Mouse (Mus musculus) cerebellum, postnatal 36 days (tissue): ENCODE measurements around the gene Rnf157.
"Not testable (repeated sequence)": the region's sequence is repeated elsewhere in the genome, so short reads cannot be mapped to it uniquely, and the experiment has no call there.

Experiments
- DNase-seq, 2 experiments: peaks; one replicate each; pipeline ENCODE4 v3.0.0; 2021 to 2022; ENCODE audit warnings: mixed read lengths in 2 of 2

Rnf157 gene

GRCm38 (mm10) chr11:116416196-116416943 lies 3.5 kb upstream of the Rnf157 start:
- no peak for DNase-seq

GRCm38 (mm10) chr11:116413631-116414022 lies 795 bp upstream of the Rnf157 start:
- DNase-seq = no peak

- DNase-seq = peak; percentile 14 to 29
These were observed 604 bp downstream of the Rnf157 start for GRCm38 (mm10) chr11:116412028-116412827.

GRCm38 (mm10) chr11:116411582-116411981 lies 1.2 kb downstream of the Rnf157 start:
- DNase-seq = peak; percentile 57 to 58

GRCm38 (mm10) chr11:116410415-116410814 lies 2.4 kb downstream of the Rnf157 start:
- not testable (repeated sequence) for DNase-seq

- no peak for DNase-seq
These were observed 3.8 kb downstream of the Rnf157 start for GRCm38 (mm10) chr11:116409008-116409407.

- no peak for DNase-seq
These were observed 6.6 kb downstream of the Rnf157 start for GRCm38 (mm10) chr11:116406231-116406728.

- no peak for DNase-seq
These were observed 7.2 kb downstream of the Rnf157 start for GRCm38 (mm10) chr11:116405601-116406000.

GRCm38 (mm10) chr11:116400560-116400959 lies 12.3 kb downstream of the Rnf157 start:
- no peak for DNase-seq

- DNase-seq = no peak
These were observed 14.5 kb downstream of the Rnf157 start for GRCm38 (mm10) chr11:116398348-116398677.

- no peak for DNase-seq
These were observed 15.1 kb downstream of the Rnf157 start for GRCm38 (mm10) chr11:116397517-116398347.

GRCm38 (mm10) chr11:116396934-116397330 lies 15.9 kb downstream of the Rnf157 start:
- no peak for DNase-seq

GRCm38 (mm10) chr11:116396276-116396933 lies 16.4 kb downstream of the Rnf157 start:
- no peak for DNase-seq

GRCm38 (mm10) chr11:116394769-116395168 lies 18.1 kb downstream of the Rnf157 start:
- no peak for DNase-seq

- DNase-seq = peak; percentile 39 to 41
These were observed 23.9 kb downstream of the Rnf157 start for GRCm38 (mm10) chr11:116388841-116389480.

GRCm38 (mm10) chr11:116387086-116388071 lies 25.5 kb downstream of the Rnf157 start:
- no peak for DNase-seq

GRCm38 (mm10) chr11:116385999-116386398 lies 26.8 kb downstream of the Rnf157 start:
- no peak for DNase-seq

GRCm38 (mm10) chr11:116384171-116384570 lies 28.7 kb downstream of the Rnf157 start:
- DNase-seq = no peak

- DNase-seq = not testable (repeated sequence)
These were observed 29.8 kb downstream of the Rnf157 start for GRCm38 (mm10) chr11:116383070-116383469.

GRCm38 (mm10) chr11:116380767-116381166 lies 32.1 kb downstream of the Rnf157 start:
- DNase-seq = no peak

GRCm38 (mm10) chr11:116379530-116379929 lies 33.3 kb downstream of the Rnf157 start:
- no peak for DNase-seq
